In the genomic region with DNA sequence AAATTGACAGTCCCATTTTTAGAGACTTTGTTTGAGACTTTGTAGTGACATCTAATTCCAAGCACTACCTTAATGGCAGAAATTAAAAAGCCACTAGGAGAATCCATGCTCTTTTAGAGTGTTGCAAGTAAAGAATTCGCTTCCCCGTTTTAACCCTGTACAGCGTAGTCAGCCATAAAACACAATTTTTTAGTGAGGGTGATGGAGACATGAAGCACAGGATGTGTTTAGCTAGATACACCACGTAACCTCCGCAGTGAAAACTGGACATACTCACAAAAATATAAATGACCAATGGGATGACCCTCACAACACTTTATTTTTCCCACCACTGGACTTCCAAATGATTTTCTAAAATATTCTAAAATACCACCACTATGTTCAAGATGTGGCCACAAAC, we compare ENCODE assay signal across 34 mouse cellular contexts. TPM values are rescaled to one million over a fixed set of nuclear protein-coding genes. Genes with fewer than 3 reads are reported as not detected.
"Had no signal": no experiment of that assay in that cellular context is flagged by ENCODE, and none has a peak within 500 bp of the region (broad histone marks: within the 10 kb centered on the region; RNA-seq: fewer than 3 reads in every experiment).

No protein-coding gene starts in this region.

- H3K9ac ChIP-seq: embryonic facial prominence, embryonic 12.5 days; embryonic facial prominence, embryonic 13.5 days; embryonic facial prominence, embryonic 15.5 days; forebrain, embryonic 12.5 days; forebrain, embryonic 13.5 days; forebrain, embryonic 15.5 days; forebrain, postnatal 0 days had no signal

- H3K4me2 ChIP-seq: embryonic facial prominence, embryonic 12.5 days; embryonic facial prominence, embryonic 13.5 days; embryonic facial prominence, embryonic 15.5 days; forebrain, embryonic 12.5 days; forebrain, embryonic 13.5 days; forebrain, embryonic 15.5 days had no signal

- DNase-seq: cerebellum, adult 8-10 months; cerebellum, adult 9-10 months; cerebellum, adult 9-11 months; cerebellum, postnatal 10 days; cerebellum, postnatal 14 days; cerebellum, postnatal 25 days; cerebellum, postnatal 36 days; embryo, embryonic 11 days; forebrain, postnatal 0 days; gastrocnemius, adult 2 months; gastrocnemius, postnatal 10 days; gastrocnemius, postnatal 14 days; gastrocnemius, postnatal 25 days; gastrocnemius, postnatal 36 days; heart, adult 2 months had no signal

- H3K4me1 ChIP-seq: embryonic facial prominence, embryonic 10.5 days; embryonic facial prominence, embryonic 12.5 days; embryonic facial prominence, embryonic 13.5 days; embryonic facial prominence, embryonic 15.5 days; forebrain, embryonic 10.5 days; forebrain, embryonic 12.5 days; forebrain, embryonic 13.5 days; forebrain, embryonic 15.5 days; heart, embryonic 10.5 days had no signal

- H3K36me3 ChIP-seq: embryonic facial prominence, embryonic 10.5 days; embryonic facial prominence, embryonic 12.5 days; embryonic facial prominence, embryonic 13.5 days; embryonic facial prominence, embryonic 15.5 days; forebrain, embryonic 10.5 days; forebrain, embryonic 12.5 days; forebrain, embryonic 15.5 days; heart, embryonic 10.5 days had no signal

- H3K27me3 ChIP-seq: embryonic facial prominence, embryonic 12.5 days; embryonic facial prominence, embryonic 13.5 days; embryonic facial prominence, embryonic 15.5 days; forebrain, embryonic 12.5 days; forebrain, embryonic 13.5 days; forebrain, embryonic 15.5 days had no signal

- H3K27ac ChIP-seq: embryonic facial prominence, embryonic 10.5 days; embryonic facial prominence, embryonic 12.5 days; embryonic facial prominence, embryonic 13.5 days; embryonic facial prominence, embryonic 15.5 days; forebrain, embryonic 10.5 days; forebrain, embryonic 12.5 days; forebrain, embryonic 13.5 days; forebrain, embryonic 15.5 days; gastrocnemius, adult 2 months; heart, adult 2 months; heart, embryonic 10.5 days had no signal

- H3K4me3 ChIP-seq: embryonic facial prominence, embryonic 10.5 days; embryonic facial prominence, embryonic 12.5 days; embryonic facial prominence, embryonic 13.5 days; embryonic facial prominence, embryonic 15.5 days; erythroblast, embryonic 14.5 days; forebrain, embryonic 10.5 days; forebrain, embryonic 12.5 days; forebrain, embryonic 13.5 days; forebrain, embryonic 15.5 days; gastrocnemius, adult 2 months; heart, adult 2 months; heart, embryonic 10.5 days had no signal

- H3K9me3 ChIP-seq: embryonic facial prominence, embryonic 10.5 days; embryonic facial prominence, embryonic 12.5 days; embryonic facial prominence, embryonic 13.5 days; embryonic facial prominence, embryonic 15.5 days; forebrain, embryonic 10.5 days; forebrain, embryonic 12.5 days; forebrain, embryonic 13.5 days; forebrain, embryonic 15.5 days; heart, embryonic 10.5 days had no signal

RNA-seq across cellular contexts. Expression of a gene that starts 1.6 kb away (rescaled TPM):
- total RNA-seq: forebrain, postnatal 0 days; gastrocnemius, adult 18-20 months; gastrocnemius, adult 2 months; gastrocnemius, adult 8-10 months; gastrocnemius, postnatal 10 days; gastrocnemius, postnatal 14 days; gastrocnemius, postnatal 25 days; gastrocnemius, postnatal 36 days; heart, adult 8-10 months had no signal
- polyA plus RNA-seq: cortical plate, adult 2 months; embryonic facial prominence, embryonic 10.5 days; embryonic facial prominence, embryonic 11.5 days; embryonic facial prominence, embryonic 12.5 days; embryonic facial prominence, embryonic 13.5 days; erythroblast, embryonic 14.5 days; forebrain, embryonic 10.5 days; forebrain, embryonic 11.5 days; forebrain, embryonic 12.5 days; forebrain, embryonic 13.5 days; forebrain, embryonic 14.5 days; forebrain, embryonic 16.5 days; frontal cortex, adult 2 months; heart, embryonic 10.5 days had no signal
